Mouse (Mus musculus): Measurements from ENCODE around the gene Atg7. TPM values are rescaled to one million over a fixed set of nuclear protein-coding genes. Genes with fewer than 3 reads are reported as not detected.

The Atg7 gene
- polyA plus RNA-seq, 1 experiment from 2014 or later, result 13.5 TPM

GRCm38 (mm10) chr6:114804866-114805265 lies 162.0 kb downstream of the Atg7 start:
- H3K9ac ChIP-seq (ENCODE audit: low read depth, low read length), result no peak overlapping the region

GRCm38 (mm10) chr6:114805927-114806326 lies 163.0 kb downstream of the Atg7 start:
- Histone ChIP-seq H3K36me3 (ENCODE audit: control insufficient read depth, insufficient read depth, low read length) (no peaks in the 10 kb centered on the region), H3K9me3 (ENCODE audit: control insufficient read depth, low read length) (no peaks in the 10 kb centered on the region), H3K27me3 (ENCODE audit: control insufficient read depth, insufficient read depth, low read length) (no peaks in the 10 kb centered on the region), H3K4me3 (ENCODE audit: low read depth, low read length) (no peak overlapping the region), H3K27ac (ENCODE audit: low read depth, low read length) (no peak overlapping the region), H3K4me2 (replicated peaks; ENCODE audit: low read depth, low read length) (no peak overlapping the region), H3K4me1 (replicated peaks; ENCODE audit: control insufficient read depth, insufficient read depth, low read length) (peaks cover 5% of the 10 kb centered on the region), H3K9ac (ENCODE audit: low read depth, low read length) (no peak overlapping the region)
- WGBS, result 94% methylated on average over 4 of the region's 4 CpGs
- ATAC-seq (ENCODE audit: low FRiP score) (no peak), DNase-seq (ENCODE audit: low spot score) (no peak)

More at GRCm38 (mm10) chr6:114804866-114805265, 162.0 kb downstream of the Atg7 start:
- no peaks in the 10 kb centered on the region for H3K9me3 ChIP-seq (ENCODE audit: control insufficient read depth, low read length)
- H3K4me1 ChIP-seq (replicated peaks; ENCODE audit: control insufficient read depth, insufficient read depth, low read length), result peaks cover 5% of the 10 kb centered on the region
- ATAC-seq (ENCODE audit: low FRiP score) (no peak), DNase-seq (ENCODE audit: low spot score) (no peak)
- no peak overlapping the region for H3K4me2 ChIP-seq (replicated peaks; ENCODE audit: low read depth, low read length)
- WGBS, result 80% methylated on average over 1 of the region's 1 CpGs
- H3K27ac ChIP-seq (ENCODE audit: low read depth, low read length), result no peak overlapping the region
- no peaks in the 10 kb centered on the region for H3K36me3 ChIP-seq (ENCODE audit: control insufficient read depth, insufficient read depth, low read length)
- H3K4me3 ChIP-seq (ENCODE audit: low read depth, low read length), result no peak overlapping the region
- no peaks in the 10 kb centered on the region for H3K27me3 ChIP-seq (ENCODE audit: control insufficient read depth, insufficient read depth, low read length)

GRCm38 (mm10) chr6:114807474-114807873 lies 164.6 kb downstream of the Atg7 start:
- DNase-seq (ENCODE audit: low spot score) (no peak), ATAC-seq (ENCODE audit: low FRiP score) (no peak)
- Histone ChIP-seq H3K4me2 (replicated peaks; ENCODE audit: low read depth, low read length) (no peak overlapping the region), H3K9ac (ENCODE audit: low read depth, low read length) (no peak overlapping the region), H3K27me3 (ENCODE audit: control insufficient read depth, insufficient read depth, low read length) (no peaks in the 10 kb centered on the region), H3K9me3 (ENCODE audit: control insufficient read depth, low read length) (no peaks in the 10 kb centered on the region), H3K4me1 (replicated peaks; ENCODE audit: control insufficient read depth, insufficient read depth, low read length) (peaks cover 5% of the 10 kb centered on the region), H3K36me3 (ENCODE audit: control insufficient read depth, insufficient read depth, low read length) (no peaks in the 10 kb centered on the region), H3K4me3 (ENCODE audit: low read depth, low read length) (no peak overlapping the region), H3K27ac (ENCODE audit: low read depth, low read length) (no peak overlapping the region)
- 82% methylated on average over 3 of the region's 3 CpGs for WGBS

GRCm38 (mm10) chr6:114808654-114809430 lies 165.9 kb downstream of the Atg7 start:
- Histone ChIP-seq H3K4me1 (replicated peaks; ENCODE audit: control insufficient read depth, insufficient read depth, low read length) (peaks cover 5% of the 10 kb centered on the region), H3K9me3 (ENCODE audit: control insufficient read depth, low read length) (no peaks in the 10 kb centered on the region), H3K4me3 (ENCODE audit: low read depth, low read length) (no peak overlapping the region), H3K4me2 (replicated peaks; ENCODE audit: low read depth, low read length) (no peak overlapping the region), H3K27ac (ENCODE audit: low read depth, low read length) (no peak overlapping the region), H3K27me3 (ENCODE audit: control insufficient read depth, insufficient read depth, low read length) (no peaks in the 10 kb centered on the region), H3K36me3 (ENCODE audit: control insufficient read depth, insufficient read depth, low read length) (no peaks in the 10 kb centered on the region), H3K9ac (ENCODE audit: low read depth, low read length) (no peak overlapping the region)
- no peak for DNase-seq (ENCODE audit: low spot score)
- WGBS, result 89% methylated on average over 3 of the region's 3 CpGs
- ATAC-seq (ENCODE audit: low FRiP score), result no peak

GRCm38 (mm10) chr6:114809431-114809811 lies 166.5 kb downstream of the Atg7 start:
- no peak overlapping the region for H3K27ac ChIP-seq (ENCODE audit: low read depth, low read length)
- WGBS, result 59% methylated on average over 1 of the region's 1 CpGs
- ATAC-seq (ENCODE audit: low FRiP score) (no peak), DNase-seq (ENCODE audit: low spot score) (no peak)
- H3K4me2 ChIP-seq (replicated peaks; ENCODE audit: low read depth, low read length), result no peak overlapping the region
- H3K9ac ChIP-seq (ENCODE audit: low read depth, low read length), result no peak overlapping the region
- peaks cover under 1% of the 10 kb centered on the region for H3K4me1 ChIP-seq (replicated peaks; ENCODE audit: control insufficient read depth, insufficient read depth, low read length)
- no peak overlapping the region for H3K4me3 ChIP-seq (ENCODE audit: low read depth, low read length)
- no peaks in the 10 kb centered on the region for H3K9me3 ChIP-seq (ENCODE audit: control insufficient read depth, low read length)
- H3K27me3 ChIP-seq (ENCODE audit: control insufficient read depth, insufficient read depth, low read length), result no peaks in the 10 kb centered on the region
- no peaks in the 10 kb centered on the region for H3K36me3 ChIP-seq (ENCODE audit: control insufficient read depth, insufficient read depth, low read length)

- no peak overlapping the region for H3K27ac ChIP-seq (ENCODE audit: low read depth, low read length)
- DNase-seq (ENCODE audit: low spot score), result no peak
- H3K4me2 ChIP-seq (replicated peaks; ENCODE audit: low read depth, low read length), result no peak overlapping the region
- H3K4me1 ChIP-seq (replicated peaks; ENCODE audit: control insufficient read depth, insufficient read depth, low read length), result peaks cover 2% of the 10 kb centered on the region; the same call in 1 of the 2 replicates
- 92% methylated on average over 5 of the region's 5 CpGs for WGBS
- H3K27me3 ChIP-seq (ENCODE audit: control insufficient read depth, insufficient read depth, low read length), result no peaks in the 10 kb centered on the region
- H3K9me3 ChIP-seq (ENCODE audit: control insufficient read depth, low read length), result no peaks in the 10 kb centered on the region
- no peak overlapping the region for H3K9ac ChIP-seq (ENCODE audit: low read depth, low read length)
- no peaks in the 10 kb centered on the region for H3K36me3 ChIP-seq (ENCODE audit: control insufficient read depth, insufficient read depth, low read length)
- no peak overlapping the region for H3K4me3 ChIP-seq (ENCODE audit: low read depth, low read length)
- no peak for ATAC-seq (ENCODE audit: low FRiP score)
These were observed 169.4 kb downstream of the Atg7 start for GRCm38 (mm10) chr6:114812322-114812721.

GRCm38 (mm10) chr6:114812779-114813178 lies 169.9 kb downstream of the Atg7 start:
- no peak for ATAC-seq (ENCODE audit: low FRiP score)
- Histone ChIP-seq H3K4me3 (ENCODE audit: low read depth, low read length) (no peak overlapping the region), H3K36me3 (ENCODE audit: control insufficient read depth, insufficient read depth, low read length) (no peaks in the 10 kb centered on the region), H3K4me2 (replicated peaks; ENCODE audit: low read depth, low read length) (no peak overlapping the region), H3K9me3 (ENCODE audit: control insufficient read depth, low read length) (no peaks in the 10 kb centered on the region), H3K27ac (ENCODE audit: low read depth, low read length) (no peak overlapping the region), H3K9ac (ENCODE audit: low read depth, low read length) (no peak overlapping the region), H3K4me1 (replicated peaks; ENCODE audit: control insufficient read depth, insufficient read depth, low read length) (peaks cover 2% of the 10 kb centered on the region; the same call in 1 of the 2 replicates), H3K27me3 (ENCODE audit: control insufficient read depth, insufficient read depth, low read length) (no peaks in the 10 kb centered on the region)
- no peak for DNase-seq (ENCODE audit: low spot score)
- 83% methylated on average over 4 of the region's 4 CpGs for WGBS

- no peak overlapping the region for H3K9ac ChIP-seq (ENCODE audit: low read depth, low read length)
- no peaks in the 10 kb centered on the region for H3K36me3 ChIP-seq (ENCODE audit: control insufficient read depth, insufficient read depth, low read length)
- WGBS, result 85% methylated on average over 6 of the region's 6 CpGs
- ATAC-seq (ENCODE audit: low FRiP score), result no peak
- H3K27ac ChIP-seq (ENCODE audit: low read depth, low read length), result no peak overlapping the region
- no peak overlapping the region for H3K4me3 ChIP-seq (ENCODE audit: low read depth, low read length)
- peaks cover 2% of the 10 kb centered on the region; the same call in 1 of the 2 replicates for H3K4me1 ChIP-seq (replicated peaks; ENCODE audit: control insufficient read depth, insufficient read depth, low read length)
- H3K9me3 ChIP-seq (ENCODE audit: control insufficient read depth, low read length), result no peaks in the 10 kb centered on the region
- H3K27me3 ChIP-seq (ENCODE audit: control insufficient read depth, insufficient read depth, low read length), result no peaks in the 10 kb centered on the region
- H3K4me2 ChIP-seq (replicated peaks; ENCODE audit: low read depth, low read length), result no peak overlapping the region
- no peak for DNase-seq (ENCODE audit: low spot score)
These were observed 171.4 kb downstream of the Atg7 start for GRCm38 (mm10) chr6:114814199-114814881.
